In the genomic region with DNA sequence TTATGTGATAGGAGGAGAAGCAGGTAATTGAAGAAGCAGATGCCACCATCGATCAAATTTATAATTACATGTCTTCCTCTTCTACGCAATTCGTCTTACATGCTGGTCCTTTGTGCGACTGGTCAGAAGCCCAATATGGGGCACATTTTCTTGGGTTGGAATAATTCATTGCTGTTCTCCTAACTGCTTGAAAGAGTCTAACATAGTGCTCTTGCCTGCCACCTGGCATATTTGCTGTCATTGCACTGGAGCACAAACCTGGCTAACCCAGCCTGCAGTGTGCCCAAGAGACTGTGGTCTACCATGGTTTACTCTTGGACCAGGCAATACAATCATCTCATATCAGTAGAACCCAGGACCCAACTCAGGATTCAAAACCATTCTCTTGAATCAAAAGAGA, we compare ENCODE assay signal across 27 mouse cellular contexts. TPM values are rescaled to one million over a fixed set of nuclear protein-coding genes. Genes with fewer than 3 reads are reported as not detected.
A peak's percentile ranks its signal among the peaks of the same experiment; 100 is the strongest.
DNase-seq lines count a peak whose midpoint lies in the region; ATAC-seq and TF ChIP-seq lines count a peak whose summit lies in the region.
"Had no signal": no experiment of that assay in that cellular context is flagged by ENCODE, and none has a peak within 500 bp of the region (broad histone marks: within the 10 kb centered on the region; RNA-seq: fewer than 3 reads in every experiment).

No protein-coding gene starts in this region.

- no peaks in the 10 kb centered on the region for H3K27me3 ChIP-seq in forebrain, postnatal 0 days (ENCODE audit: insufficient read depth, low read length)
- no peaks in the 10 kb centered on the region for H3K27me3 ChIP-seq in forebrain, embryonic 15.5 days
- no peaks in the 10 kb centered on the region for H3K27me3 ChIP-seq in intestine, postnatal 0 days (replicated peaks; ENCODE audit: control insufficient read depth, insufficient read depth, low read length)
- 0 out of 2 replicates have a peak, but pooled peaks cover 4% of the 10 kb centered on the region for H3K27me3 ChIP-seq in intestine, embryonic 16.5 days (replicated peaks; ENCODE audit: control insufficient read depth, insufficient read depth, low read length)
- no peaks in the 10 kb centered on the region for H3K27me3 ChIP-seq in liver, postnatal 0 days (ENCODE audit: insufficient read depth, low read length)

- no peak overlapping the region for H3K9ac ChIP-seq in forebrain, postnatal 0 days
- H3K9ac ChIP-seq in forebrain, embryonic 15.5 days (replicated peaks) = no peak overlapping the region
- H3K9ac ChIP-seq in intestine, postnatal 0 days (ENCODE audit: low read depth, low read length) = no peak overlapping the region
- no peak overlapping the region for H3K9ac ChIP-seq in intestine, embryonic 16.5 days (ENCODE audit: low read depth, low read length)
- H3K9ac ChIP-seq in liver, postnatal 0 days (replicated peaks) = no peak overlapping the region
- H3K9ac ChIP-seq: forebrain, embryonic 12.5 days; heart, embryonic 13.5 days; hindbrain, embryonic 14.5 days; limb, embryonic 12.5 days; liver, embryonic 13.5 days; neural tube, embryonic 13.5 days had no signal

- H3K9me3 ChIP-seq in forebrain, postnatal 0 days (ENCODE audit: low read length) = no peaks in the 10 kb centered on the region
- no peaks in the 10 kb centered on the region for H3K9me3 ChIP-seq in forebrain, embryonic 15.5 days
- H3K9me3 ChIP-seq in intestine, postnatal 0 days (ENCODE audit: control insufficient read depth) = no peaks in the 10 kb centered on the region
- no peaks in the 10 kb centered on the region for H3K9me3 ChIP-seq in intestine, embryonic 16.5 days (ENCODE audit: control insufficient read depth, low read length)
- H3K9me3 ChIP-seq in liver, postnatal 0 days (ENCODE audit: low read length) = no peaks in the 10 kb centered on the region
- H3K9me3 ChIP-seq: forebrain, embryonic 12.5 days; heart, embryonic 13.5 days; limb, embryonic 12.5 days; liver, embryonic 13.5 days; neural tube, embryonic 13.5 days had no signal

- TF ChIP-seq CTCF in forebrain, postnatal 0 days (IDR thresholded peaks at IDR 0.05; ENCODE audit: low read depth) = 0 out of 2 replicates have a peak, but pooled peaks have one; percentile 10
- TF ChIP-seq CTCF in intestine, postnatal 0 days (IDR thresholded peaks at IDR 0.05; ENCODE audit: low read depth) = 0 out of 2 replicates have a peak, but pooled peaks have one; percentile 18
- TF ChIP-seq CTCF in liver, postnatal 0 days (IDR thresholded peaks at IDR 0.05; ENCODE audit: low read depth) = peak; percentile 30

- H3K4me3 ChIP-seq in forebrain, postnatal 0 days (ENCODE audit: low read depth, low read length) = no peak overlapping the region
- H3K4me3 ChIP-seq in forebrain, embryonic 15.5 days = no peak overlapping the region
- no peak overlapping the region for H3K4me3 ChIP-seq in intestine, postnatal 0 days (ENCODE audit: low read depth, low read length)
- H3K4me3 ChIP-seq in intestine, embryonic 16.5 days (ENCODE audit: low read length) = no peak overlapping the region
- no peak overlapping the region for H3K4me3 ChIP-seq in liver, postnatal 0 days (ENCODE audit: low read depth, low read length)
- H3K4me3 ChIP-seq: forebrain, embryonic 12.5 days; heart, embryonic 13.5 days; limb, embryonic 12.5 days; liver, embryonic 13.5 days; neural tube, embryonic 13.5 days had no signal

- DNase-seq in forebrain, postnatal 0 days = no peak
- no peak for DNase-seq in liver, postnatal 0 days
- no peak for DNase-seq in liver
- DNase-seq in mesoderm, embryonic 11.5 days (ENCODE audit: low read depth, low spot score) = peak; percentile 12
- no peak for DNase-seq in cerebellum, adult 8-10 months
- DNase-seq: adrenal gland, postnatal 10 days; gastrocnemius, postnatal 36 days; heart, postnatal 10 days; kidney, adult 18-20 months; kidney, postnatal 4 days; liver, embryonic 13.5 days; lung, adult 2 months; lung, postnatal 14 days had no signal

- no peaks in the 10 kb centered on the region for H3K36me3 ChIP-seq in forebrain, postnatal 0 days (ENCODE audit: insufficient read depth)
- H3K36me3 ChIP-seq in forebrain, embryonic 15.5 days = no peaks in the 10 kb centered on the region
- no peaks in the 10 kb centered on the region for H3K36me3 ChIP-seq in intestine, postnatal 0 days (ENCODE audit: control insufficient read depth, insufficient read depth)
- no peaks in the 10 kb centered on the region for H3K36me3 ChIP-seq in intestine, embryonic 16.5 days (ENCODE audit: control insufficient read depth, insufficient read depth, low read length)
- H3K36me3 ChIP-seq in liver, postnatal 0 days (replicated peaks; ENCODE audit: insufficient read depth, low read length) = no peaks in the 10 kb centered on the region
- H3K36me3 ChIP-seq: forebrain, embryonic 12.5 days; G1E; heart, embryonic 13.5 days; limb, embryonic 12.5 days; liver, embryonic 13.5 days; neural tube, embryonic 13.5 days had no signal

- no peak for TF ChIP-seq EP300 in liver, postnatal 0 days (IDR thresholded peaks at IDR 0.05; ENCODE audit: low read depth)

- no peak for ATAC-seq in forebrain, postnatal 0 days
- ATAC-seq in forebrain, embryonic 15.5 days (replicated peaks) = no peak
- no peak for ATAC-seq in intestine, postnatal 0 days
- no peak for ATAC-seq in intestine, embryonic 16.5 days
- ATAC-seq in liver, postnatal 0 days = no peak
- ATAC-seq: Patski had no signal

- 98% methylated on average over 4 of the region's 4 CpGs for WGBS in forebrain, postnatal 0 days
- WGBS in forebrain, embryonic 15.5 days = 99% methylated on average over 4 of the region's 4 CpGs
- WGBS in intestine, postnatal 0 days = 95% methylated on average over 4 of the region's 4 CpGs
- 90% methylated on average over 4 of the region's 4 CpGs for WGBS in intestine, embryonic 16.5 days
- WGBS in liver, postnatal 0 days (ENCODE audit: insufficient replicate concordance) = 84% methylated on average over 4 of the region's 4 CpGs

- H3K27ac ChIP-seq in forebrain, postnatal 0 days (ENCODE audit: low read depth, low read length) = no peak overlapping the region
- H3K27ac ChIP-seq in forebrain, embryonic 15.5 days (replicated peaks) = no peak overlapping the region
- H3K27ac ChIP-seq in intestine, postnatal 0 days (ENCODE audit: low read depth, low read length) = no peak overlapping the region
- H3K27ac ChIP-seq in intestine, embryonic 16.5 days (ENCODE audit: low read length) = no peak overlapping the region
- no peak overlapping the region for H3K27ac ChIP-seq in liver, postnatal 0 days (ENCODE audit: low read depth)
- H3K27ac ChIP-seq: forebrain, embryonic 12.5 days; heart, embryonic 13.5 days; hindbrain, embryonic 14.5 days; limb, embryonic 12.5 days; liver, embryonic 13.5 days; neural tube, embryonic 13.5 days had no signal

- no peak overlapping the region for H3K4me2 ChIP-seq in forebrain, postnatal 0 days (ENCODE audit: low read depth)
- no peak overlapping the region for H3K4me2 ChIP-seq in forebrain, embryonic 15.5 days (replicated peaks)
- no peak overlapping the region for H3K4me2 ChIP-seq in intestine, postnatal 0 days (replicated peaks; ENCODE audit: low read depth)
- no peak overlapping the region for H3K4me2 ChIP-seq in intestine, embryonic 16.5 days (ENCODE audit: low read depth, low read length)
- H3K4me2 ChIP-seq in liver, postnatal 0 days (ENCODE audit: low read depth, low read length) = peak overlapping the region; percentile 57
- H3K4me2 ChIP-seq: forebrain, embryonic 12.5 days; heart, embryonic 13.5 days; hindbrain, embryonic 14.5 days; limb, embryonic 12.5 days; liver, embryonic 13.5 days; midbrain, embryonic 11.5 days; neural tube, embryonic 13.5 days had no signal

- H3K4me1 ChIP-seq in forebrain, postnatal 0 days (ENCODE audit: insufficient read depth) = peaks cover 4% of the 10 kb centered on the region; the same call in 1 of the 2 replicates
- H3K4me1 ChIP-seq in forebrain, embryonic 15.5 days = peaks cover 6% of the 10 kb centered on the region; the same call in 1 of the 2 replicates
- no peaks in the 10 kb centered on the region for H3K4me1 ChIP-seq in intestine, postnatal 0 days (replicated peaks; ENCODE audit: control insufficient read depth, insufficient read depth, low read length)
- 0 out of 2 replicates have a peak, but pooled peaks cover 3% of the 10 kb centered on the region for H3K4me1 ChIP-seq in intestine, embryonic 16.5 days (ENCODE audit: control insufficient read depth, insufficient read depth, low read length)
- H3K4me1 ChIP-seq in liver, postnatal 0 days (ENCODE audit: insufficient read depth) = no peaks in the 10 kb centered on the region
- H3K4me1 ChIP-seq: limb, embryonic 12.5 days; liver, embryonic 13.5 days had no signal

RNA-seq across cellular contexts. Expression of a gene that starts 2.7 kb away (rescaled TPM):
- total RNA-seq in forebrain, postnatal 0 days (2014; rRNA removed) = 11.8 and 13.9 TPM in 2 replicates
- polyA plus RNA-seq in forebrain, postnatal 0 days (2015; fragmentation: Nextera tagmentation; extraction: Ambion mirVana) = 1.8 and 2.9 TPM in 2 replicates
- polyA plus RNA-seq in forebrain, embryonic 15.5 days (2015; fragmentation: Nextera tagmentation; extraction: Ambion mirVana) = 0.42 and 0.55 TPM in 2 replicates
- polyA plus RNA-seq in intestine, postnatal 0 days (2015; fragmentation: Nextera tagmentation; extraction: Ambion mirVana) = 2.1 and 2.3 TPM in 2 replicates
- 2.3 and 3.1 TPM in 2 replicates for polyA plus RNA-seq in intestine, embryonic 16.5 days (2015; fragmentation: Nextera tagmentation; extraction: Ambion mirVana)
- polyA plus RNA-seq in liver, postnatal 0 days (2015; fragmentation: Nextera tagmentation; extraction: Ambion mirVana) = 0.81 and 1.2 TPM in 2 replicates
- total RNA-seq: common myeloid progenitor, adult 5-6 weeks; hematopoietic stem cell, adult 5-6 weeks; megakaryocyte progenitor cell, adult 5-6 weeks had no signal
- polyA plus RNA-seq: G1E, Patski had no signal
